Mouse (Mus musculus) lung, postnatal 0 days (tissue): ENCODE results near the gene Ksr1. TPM values are rescaled to one million over a fixed set of nuclear protein-coding genes. Genes with fewer than 3 reads are reported as not detected.

Source experiments
- ATAC-seq: fragments of 200-750 bp; cut with Nextera tagmentation; 2 replicates; pipeline ENCODE4 v1.8.0; 2017; ENCODE audit warnings: moderate library complexity
- DNase-seq: peaks from one replicate; pipeline ENCODE4 v3.0.0-alpha.2; 2016; ENCODE audit warnings: low spot score
- H3K27ac ChIP-seq: fragments of 300-500 bp; sonication (generic); 2 replicates; pipeline ENCODE4 v1.5.1; 2014; ENCODE audit warnings: antibody characterized with exemption, mild to moderate bottlenecking, low read length, mixed read lengths
- H3K27me3 ChIP-seq: fragments of 300-500 bp; sonication (generic); replicated peaks from 2 replicates; pipeline ENCODE4 v1.6.1; 2014; ENCODE audit warnings: low read length, mixed read lengths; ENCODE audit not compliant: insufficient read depth
- H3K36me3 ChIP-seq: fragments of 300-500 bp; sonication (generic); 2 replicates; pipeline ENCODE4 v1.6.1; 2014; ENCODE audit warnings: low read length, mixed read lengths; ENCODE audit not compliant: insufficient read depth
- H3K4me1 ChIP-seq: fragments of 300-500 bp; sonication (generic); 2 replicates; pipeline ENCODE4 v1.6.1; 2014; ENCODE audit warnings: antibody characterized with exemption, low read depth, low read length, mixed read lengths; ENCODE audit not compliant: insufficient read depth
- H3K4me2 ChIP-seq: fragments of 300-500 bp; sonication (generic); replicated peaks from 2 replicates; pipeline ENCODE4 v1.6.1; 2014; ENCODE audit warnings: low read depth, mild to moderate bottlenecking, low read length, moderate library complexity, mixed read lengths
- H3K4me3 ChIP-seq: fragments of 300-500 bp; sonication (generic); 2 replicates; pipeline ENCODE4 v1.5.1; 2014; ENCODE audit warnings: low read depth, low read length
- H3K9ac ChIP-seq: fragments of 300-500 bp; sonication (generic); replicated peaks from 2 replicates; pipeline ENCODE4 v1.6.1; 2014; ENCODE audit warnings: low read depth, mild to moderate bottlenecking
- H3K9me3 ChIP-seq: fragments of 300-500 bp; sonication (generic); 2 replicates; pipeline ENCODE4 v1.6.1; 2016; ENCODE audit warnings: low read length, mixed read lengths
- CTCF ChIP-seq: IDR thresholded peaks from 2 replicates; pipeline ENCODE4 v1.5.1; 2016; ENCODE audit warnings: antibody characterized with exemption, mild to moderate bottlenecking
- EP300 ChIP-seq: IDR thresholded peaks from 2 replicates; pipeline ENCODE4 v1.6.1; 2016; ENCODE audit warnings: antibody characterized with exemption, mild to moderate bottlenecking, control low read depth
- WGBS: fragments of 180-500 bp; shearing (Covaris S2); extraction: QIAGEN DNeasy Blood & Tissue Kit; methylation state at CpG from one replicate; pipeline ENCODE4 v1.1.7; 2014; 5-methylcytosine and 5-hydroxymethylcytosine counted together
- polyA plus RNA-seq: library from polyadenylated mRNA; unstranded; fragments of >200 nt; fragmentation: Nextera tagmentation; extraction: Ambion mirVana; gene quantifications from 2 replicates; pipeline ENCODE4 v1.2.1, GENCODE M21; 2015

Gene Ksr1
- polyA plus RNA-seq, 1 experiment from 2014 or later: 2.3 TPM

GRCm38 (mm10) chr11:79122556-79122955, 23.7 kb downstream of the Ksr1 start:
- Histone ChIP-seq H3K4me1 (no peaks in the 10 kb centered on the region; the same call in 1 of the 2 replicates), H3K4me2 (no peak overlapping the region), H3K9ac (no peak overlapping the region), H3K9me3 (no peaks in the 10 kb centered on the region), H3K36me3 (no peaks in the 10 kb centered on the region), H3K27ac (no peak overlapping the region), H3K4me3 (no peak overlapping the region), H3K27me3 (no peaks in the 10 kb centered on the region)
- no peak for DNase-seq
- 71% methylated on average over 10 of the region's 10 CpGs for WGBS
- ATAC-seq: no peak
- TF ChIP-seq CTCF (no peak), EP300 (no peak)

DNA sequence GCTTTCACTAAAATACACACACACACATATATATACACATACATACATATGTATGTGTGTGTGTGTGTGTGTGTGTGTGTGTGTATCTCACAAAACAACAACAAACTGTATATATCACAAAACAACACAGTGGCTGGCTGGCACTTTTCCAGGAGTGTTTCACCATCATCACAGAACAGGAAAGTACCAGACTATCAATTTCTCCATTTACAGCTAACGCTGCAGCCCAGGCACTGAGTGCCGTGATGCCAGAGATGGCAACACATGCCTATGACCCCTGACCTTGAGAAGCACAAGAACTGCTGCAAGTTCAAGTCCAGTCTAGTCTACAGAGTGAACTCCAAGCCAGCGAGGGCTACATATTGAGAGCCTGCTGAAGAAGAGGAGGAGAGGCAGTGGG, 26.1 kb downstream of the Ksr1 start:
- no peak for ATAC-seq
- no peaks in the 10 kb centered on the region for H3K27me3 ChIP-seq
- H3K4me3 ChIP-seq: no peak overlapping the region
- H3K4me1 ChIP-seq: no peaks in the 10 kb centered on the region; the same call in 1 of the 2 replicates
- H3K9ac ChIP-seq: no peak overlapping the region
- H3K4me2 ChIP-seq: no peak overlapping the region
- peak; percentile 60 for DNase-seq
- TF ChIP-seq EP300: no peak
- TF ChIP-seq CTCF: no peak
- no peak overlapping the region for H3K27ac ChIP-seq
- 55% methylated on average over 3 of the region's 3 CpGs for WGBS
- no peaks in the 10 kb centered on the region for H3K9me3 ChIP-seq
- no peaks in the 10 kb centered on the region for H3K36me3 ChIP-seq

DNA sequence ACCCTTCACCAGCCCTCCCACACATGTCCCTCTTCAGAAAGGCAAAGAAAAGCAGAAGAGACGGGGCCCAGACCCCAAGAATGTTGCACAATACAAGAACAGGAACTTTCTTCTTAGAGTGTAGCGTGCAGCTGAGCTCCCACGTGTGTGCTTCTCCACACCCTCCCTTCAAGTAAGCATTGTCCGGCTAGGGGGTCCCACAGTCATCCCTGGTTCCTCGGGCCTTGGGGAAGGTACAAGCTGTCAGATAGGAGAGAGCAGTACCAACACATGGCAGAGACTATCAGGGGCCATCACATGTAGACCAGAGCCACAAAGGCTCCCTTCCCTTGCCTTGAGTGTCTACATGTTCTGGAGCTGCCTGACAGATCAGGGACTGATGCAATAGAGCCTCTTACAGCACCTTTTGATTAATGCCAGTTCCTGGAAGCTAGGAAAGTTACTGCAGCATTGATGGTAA, 27.3 kb downstream of the Ksr1 start:
- TF ChIP-seq EP300 (peak; percentile 66), CTCF (no peak)
- no peak overlapping the region for H3K4me2 ChIP-seq
- H3K9me3 ChIP-seq: no peaks in the 10 kb centered on the region
- H3K4me3 ChIP-seq: no peak overlapping the region
- no peaks in the 10 kb centered on the region for H3K27me3 ChIP-seq
- ATAC-seq (peak; percentile 54), DNase-seq (peak; percentile 73)
- no peaks in the 10 kb centered on the region for H3K36me3 ChIP-seq
- WGBS: 53% methylated on average over 5 of the region's 5 CpGs
- no peaks in the 10 kb centered on the region; the same call in 1 of the 2 replicates for H3K4me1 ChIP-seq
- no peak overlapping the region for H3K9ac ChIP-seq
- 0 out of 2 replicates have a peak overlapping the region, but pooled peaks have one; percentile 0 for H3K27ac ChIP-seq

GRCm38 (mm10) chr11:79116665-79117064, 29.5 kb downstream of the Ksr1 start:
- Histone ChIP-seq H3K27ac (no peak overlapping the region), H3K27me3 (no peaks in the 10 kb centered on the region), H3K36me3 (no peaks in the 10 kb centered on the region), H3K9me3 (no peaks in the 10 kb centered on the region), H3K9ac (no peak overlapping the region), H3K4me1 (peaks cover 4% of the 10 kb centered on the region; the same call in 1 of the 2 replicates), H3K4me3 (no peak overlapping the region), H3K4me2 (no peak overlapping the region)
- DNase-seq (no peak), ATAC-seq (no peak)
- WGBS: 52% methylated on average over 9 of the region's 9 CpGs
- TF ChIP-seq CTCF (no peak), EP300 (no peak)

- no peak for TF ChIP-seq CTCF
- TF ChIP-seq EP300: no peak
- no peak overlapping the region for H3K4me2 ChIP-seq
- H3K9ac ChIP-seq: no peak overlapping the region
- H3K27me3 ChIP-seq: no peaks in the 10 kb centered on the region
- 81% methylated on average over 8 of the region's 8 CpGs for WGBS
- DNase-seq (no peak), ATAC-seq (no peak)
- H3K4me3 ChIP-seq: no peak overlapping the region
- H3K9me3 ChIP-seq: no peaks in the 10 kb centered on the region
- H3K27ac ChIP-seq: no peak overlapping the region
- peaks cover 4% of the 10 kb centered on the region; the same call in 1 of the 2 replicates for H3K4me1 ChIP-seq
- no peaks in the 10 kb centered on the region for H3K36me3 ChIP-seq
Observed at GRCm38 (mm10) chr11:79115659-79116058, 30.5 kb downstream of the Ksr1 start.

DNA sequence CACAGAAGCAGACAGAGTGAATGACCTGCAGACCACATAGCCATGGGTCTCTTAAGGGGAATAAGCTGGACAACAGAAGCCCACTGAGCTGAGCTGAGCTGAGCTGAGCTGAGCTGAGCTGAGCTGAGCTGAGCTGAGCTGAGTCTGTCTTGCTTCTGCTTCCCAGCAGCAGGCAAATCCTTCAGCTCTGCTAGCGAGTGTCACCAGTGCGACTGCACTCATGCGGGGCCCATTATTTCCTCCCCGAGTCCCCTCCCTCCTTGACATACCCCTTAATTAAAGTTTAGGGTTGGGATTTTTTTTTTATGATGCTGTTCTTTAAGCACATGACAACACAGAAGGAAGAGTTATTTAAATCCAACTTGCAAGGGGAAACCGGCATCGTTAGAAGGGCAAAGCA, 32.1 kb downstream of the Ksr1 start:
- Histone ChIP-seq H3K4me3 (no peak overlapping the region), H3K4me1 (peaks cover 4% of the 10 kb centered on the region; the same call in 1 of the 2 replicates), H3K4me2 (no peak overlapping the region), H3K9ac (no peak overlapping the region), H3K36me3 (no peaks in the 10 kb centered on the region), H3K27ac (no peak overlapping the region), H3K9me3 (no peaks in the 10 kb centered on the region), H3K27me3 (no peaks in the 10 kb centered on the region)
- DNase-seq (no peak), ATAC-seq (no peak)
- 75% methylated on average over 6 of the region's 6 CpGs for WGBS
- no peak for TF ChIP-seq CTCF
- TF ChIP-seq EP300: no peak

DNA sequence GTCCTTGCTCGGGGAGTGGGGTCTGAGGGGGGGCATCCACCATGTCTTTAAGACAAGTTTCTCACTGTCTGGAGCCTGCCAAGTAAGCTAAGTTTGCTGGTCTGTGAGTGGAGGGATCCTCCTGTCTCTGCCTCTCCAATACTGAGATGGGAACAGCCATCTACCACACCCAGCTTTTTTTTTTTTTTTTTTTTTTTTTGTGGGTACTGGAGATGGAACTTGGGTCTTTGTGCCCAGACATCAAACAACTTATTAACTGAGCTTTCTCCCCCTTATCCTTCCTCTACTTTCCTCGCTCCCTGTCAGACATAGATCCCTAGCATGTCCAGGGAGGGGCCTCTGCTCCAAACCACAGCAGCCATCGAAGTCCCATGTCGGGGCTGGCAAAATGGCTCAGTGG, 32.8 kb downstream of the Ksr1 start:
- H3K4me2 ChIP-seq: no peak overlapping the region
- no peaks in the 10 kb centered on the region for H3K27me3 ChIP-seq
- H3K4me1 ChIP-seq: peaks cover 4% of the 10 kb centered on the region; the same call in 1 of the 2 replicates
- no peak overlapping the region for H3K4me3 ChIP-seq
- ATAC-seq (no peak), DNase-seq (no peak)
- TF ChIP-seq EP300: no peak
- no peak for TF ChIP-seq CTCF
- no peaks in the 10 kb centered on the region for H3K9me3 ChIP-seq
- H3K9ac ChIP-seq: no peak overlapping the region
- H3K36me3 ChIP-seq: no peaks in the 10 kb centered on the region
- 84% methylated on average over 4 of the region's 4 CpGs for WGBS
- H3K27ac ChIP-seq: no peak overlapping the region
